Mouse (Mus musculus) ES-Bruce4 (cell line): ENCODE data around the gene Atxn2.

Experiments
- CTCF ChIP-seq: IDR thresholded peaks from one replicate; pipeline ENCODE4 v1.8.1; 2011; ENCODE audit warnings: low read depth, low read length
- EP300 ChIP-seq: IDR thresholded peaks from 2 replicates; pipeline ENCODE4 v1.6.1; 2011; ENCODE audit warnings: low read depth, low read length; ENCODE audit not compliant: insufficient read depth

GRCm38 (mm10) chr5:121822786-121823505 is 111.8 kb downstream of the Atxn2 start:
- no peak for TF ChIP-seq EP300
- TF ChIP-seq CTCF, result no peak
